Mouse (Mus musculus): ENCODE results near the gene Hist1h3g. TPM values are rescaled to one million over a fixed set of nuclear protein-coding genes. Genes with fewer than 3 reads are reported as not detected.

The Hist1h3g gene
- polyA plus RNA-seq, 1 experiment from 2014 or later: not detected

- H3K36me3 ChIP-seq (replicated peaks): no peaks in the 10 kb centered on the region
- no peaks in the 10 kb centered on the region for H3K9me3 ChIP-seq
- no peak overlapping the region for H3K9ac ChIP-seq
- no peak overlapping the region for H3K4me2 ChIP-seq
- WGBS: 38% methylated on average over 9 of the region's 9 CpGs
- no peak overlapping the region for H3K4me3 ChIP-seq
- ATAC-seq (replicated peaks): no peak
- peaks cover 17% of the 10 kb centered on the region; the same call in 1 of the 2 replicates for H3K27me3 ChIP-seq (replicated peaks)
- H3K4me1 ChIP-seq: peaks cover 10% of the 10 kb centered on the region
- H3K27ac ChIP-seq: no peak overlapping the region
These were observed 33.1 kb upstream of the Hist1h3g start for GRCm38 (mm10) chr13:23502031-23502567.

GRCm38 (mm10) chr13:23502916-23503315 is 32.3 kb upstream of the Hist1h3g start:
- Histone ChIP-seq H3K9me3 (no peaks in the 10 kb centered on the region), H3K27me3 (replicated peaks) (peaks cover 16% of the 10 kb centered on the region; the same call in 1 of the 2 replicates)
- WGBS: 40% methylated on average over 4 of the region's 4 CpGs

GRCm38 (mm10) chr13:23503797-23504196 is 31.4 kb upstream of the Hist1h3g start:
- Histone ChIP-seq H3K4me2 (no peak overlapping the region), H3K4me1 (peaks cover 6% of the 10 kb centered on the region), H3K27me3 (replicated peaks) (peaks cover 15% of the 10 kb centered on the region; the same call in 1 of the 2 replicates), H3K36me3 (replicated peaks) (no peaks in the 10 kb centered on the region), H3K27ac (no peak overlapping the region), H3K9ac (no peak overlapping the region), H3K4me3 (no peak overlapping the region), H3K9me3 (no peaks in the 10 kb centered on the region)
- no peak for ATAC-seq (replicated peaks)
- WGBS: 1% methylated on average over 9 of the region's 9 CpGs

More at GRCm38 (mm10) chr13:23502916-23503315, 32.3 kb upstream of the Hist1h3g start:
- H3K4me1 ChIP-seq: peaks cover 10% of the 10 kb centered on the region
- no peak overlapping the region for H3K27ac ChIP-seq
- no peak overlapping the region for H3K4me3 ChIP-seq
- no peak overlapping the region for H3K9ac ChIP-seq
- ATAC-seq (replicated peaks): no peak
- H3K36me3 ChIP-seq (replicated peaks): no peaks in the 10 kb centered on the region
- no peak overlapping the region for H3K4me2 ChIP-seq

- Histone ChIP-seq H3K4me2 (peak overlapping the region; percentile 32), H3K36me3 (replicated peaks) (no peaks in the 10 kb centered on the region), H3K27ac (no peak overlapping the region), H3K4me1 (peaks cover 6% of the 10 kb centered on the region), H3K4me3 (peak overlapping the region; percentile 1; the same call in 1 of the 2 replicates), H3K9me3 (no peaks in the 10 kb centered on the region), H3K27me3 (replicated peaks) (peaks cover 8% of the 10 kb centered on the region; the same call in 1 of the 2 replicates), H3K9ac (no peak overlapping the region)
- WGBS: 7% methylated on average over 14 of the region's 14 CpGs
- ATAC-seq (replicated peaks): no peak
These were observed 29.4 kb upstream of the Hist1h3g start for GRCm38 (mm10) chr13:23505662-23506345.

GRCm38 (mm10) chr13:23506351-23506750 is 28.9 kb upstream of the Hist1h3g start:
- no peaks in the 10 kb centered on the region for H3K9me3 ChIP-seq
- 7% methylated on average over 13 of the region's 13 CpGs for WGBS
- H3K27ac ChIP-seq: no peak overlapping the region
- peaks cover 6% of the 10 kb centered on the region for H3K4me1 ChIP-seq
- peaks cover 8% of the 10 kb centered on the region; the same call in 1 of the 2 replicates for H3K27me3 ChIP-seq (replicated peaks)
- no peaks in the 10 kb centered on the region for H3K36me3 ChIP-seq (replicated peaks)
- no peak overlapping the region for H3K9ac ChIP-seq
- no peak for ATAC-seq (replicated peaks)
- no peak overlapping the region for H3K4me3 ChIP-seq
- H3K4me2 ChIP-seq: peak overlapping the region; percentile 32; the same call in 1 of the 2 replicates

- no peak for ATAC-seq (replicated peaks)
These were observed 28.3 kb upstream of the Hist1h3g start for GRCm38 (mm10) chr13:23506819-23507515.

GRCm38 (mm10) chr13:23510127-23510526 is 25.1 kb upstream of the Hist1h3g start:
- H3K4me2 ChIP-seq: no peak overlapping the region
- no peak overlapping the region for H3K4me3 ChIP-seq
- peaks cover 8% of the 10 kb centered on the region; the same call in 1 of the 2 replicates for H3K27me3 ChIP-seq (replicated peaks)
- H3K36me3 ChIP-seq (replicated peaks): no peaks in the 10 kb centered on the region
- H3K9me3 ChIP-seq: no peaks in the 10 kb centered on the region
- H3K9ac ChIP-seq: no peak overlapping the region
- peaks cover 6% of the 10 kb centered on the region; the same call in 1 of the 2 replicates for H3K4me1 ChIP-seq
- no peak overlapping the region for H3K27ac ChIP-seq
- ATAC-seq (replicated peaks): no peak
- WGBS: 61% methylated on average over 1 of the region's 1 CpGs

More at GRCm38 (mm10) chr13:23506819-23507515, 28.3 kb upstream of the Hist1h3g start:
- no peak overlapping the region for H3K4me3 ChIP-seq
- 20% methylated on average over 14 of the region's 14 CpGs for WGBS
- no peak overlapping the region for H3K9ac ChIP-seq
- H3K4me2 ChIP-seq: 0 out of 2 replicates have a peak overlapping the region, but pooled peaks have one; percentile 32
- peaks cover 8% of the 10 kb centered on the region; the same call in 1 of the 2 replicates for H3K27me3 ChIP-seq (replicated peaks)
- H3K9me3 ChIP-seq: no peaks in the 10 kb centered on the region
- H3K36me3 ChIP-seq (replicated peaks): no peaks in the 10 kb centered on the region
- H3K4me1 ChIP-seq: peaks cover 6% of the 10 kb centered on the region
- H3K27ac ChIP-seq: no peak overlapping the region

- H3K4me3 ChIP-seq: no peak overlapping the region
- no peaks in the 10 kb centered on the region for H3K27me3 ChIP-seq (replicated peaks)
- no peaks in the 10 kb centered on the region for H3K9me3 ChIP-seq
- H3K27ac ChIP-seq: no peak overlapping the region
- ATAC-seq (replicated peaks): no peak
- H3K9ac ChIP-seq: no peak overlapping the region
- 93% methylated on average over 1 of the region's 1 CpGs for WGBS
- no peaks in the 10 kb centered on the region for H3K36me3 ChIP-seq (replicated peaks)
- no peak overlapping the region for H3K4me2 ChIP-seq
- H3K4me1 ChIP-seq: peaks cover 7% of the 10 kb centered on the region; the same call in 1 of the 2 replicates
These were observed 21.7 kb upstream of the Hist1h3g start for GRCm38 (mm10) chr13:23513517-23513916.

GRCm38 (mm10) chr13:23515281-23515680 is 19.9 kb upstream of the Hist1h3g start:
- peaks cover 11% of the 10 kb centered on the region; the same call in 1 of the 2 replicates for H3K4me1 ChIP-seq
- 70% methylated on average over 5 of the region's 5 CpGs for WGBS
- no peak overlapping the region for H3K9ac ChIP-seq
- no peak for ATAC-seq (replicated peaks)
- no peaks in the 10 kb centered on the region for H3K27me3 ChIP-seq (replicated peaks)
- no peaks in the 10 kb centered on the region for H3K9me3 ChIP-seq
- no peak overlapping the region for H3K4me3 ChIP-seq
- H3K27ac ChIP-seq: no peak overlapping the region
- H3K4me2 ChIP-seq: no peak overlapping the region
- H3K36me3 ChIP-seq (replicated peaks): no peaks in the 10 kb centered on the region

- H3K4me2 ChIP-seq: peak overlapping the region; percentile 67
- no peak for ATAC-seq (replicated peaks)
- H3K27me3 ChIP-seq (replicated peaks): no peaks in the 10 kb centered on the region
- H3K4me1 ChIP-seq: peaks cover 11% of the 10 kb centered on the region; the same call in 1 of the 2 replicates
- H3K36me3 ChIP-seq (replicated peaks): no peaks in the 10 kb centered on the region
- H3K4me3 ChIP-seq: peak overlapping the region; percentile 42
- no peaks in the 10 kb centered on the region for H3K9me3 ChIP-seq
- WGBS: 55% methylated on average over 15 of the region's 15 CpGs
- H3K9ac ChIP-seq: 0 out of 2 replicates have a peak overlapping the region, but pooled peaks have one; percentile 33
- H3K27ac ChIP-seq: no peak overlapping the region
These were observed 19.2 kb upstream of the Hist1h3g start for GRCm38 (mm10) chr13:23515826-23516620.

- under 1% methylated on average over 19 of the region's 19 CpGs for WGBS
- H3K36me3 ChIP-seq (replicated peaks): no peaks in the 10 kb centered on the region
- H3K4me2 ChIP-seq: peak overlapping the region; percentile 67
- no peak overlapping the region for H3K9ac ChIP-seq
- H3K4me3 ChIP-seq: peak overlapping the region; percentile 42
- peak; percentile 77 for ATAC-seq (replicated peaks)
- H3K27me3 ChIP-seq (replicated peaks): no peaks in the 10 kb centered on the region
- no peaks in the 10 kb centered on the region for H3K9me3 ChIP-seq
- H3K27ac ChIP-seq: peak overlapping the region; percentile 50; the same call in 1 of the 2 replicates
- peaks cover 11% of the 10 kb centered on the region; the same call in 1 of the 2 replicates for H3K4me1 ChIP-seq
These were observed 18.2 kb upstream of the Hist1h3g start for GRCm38 (mm10) chr13:23516822-23517602.

Measured in midbrain, embryonic 15.5 days (tissue).